Mouse (Mus musculus): ENCODE results near the gene Flad1. TPM values are rescaled to one million over a fixed set of nuclear protein-coding genes. Genes with fewer than 3 reads are reported as not detected.

The Flad1 gene
- 40.2 to 51.7 TPM (median 45.4 TPM) in 4 replicates for total RNA-seq (2023; ENCODE audit: inconsistent age)

DNA sequence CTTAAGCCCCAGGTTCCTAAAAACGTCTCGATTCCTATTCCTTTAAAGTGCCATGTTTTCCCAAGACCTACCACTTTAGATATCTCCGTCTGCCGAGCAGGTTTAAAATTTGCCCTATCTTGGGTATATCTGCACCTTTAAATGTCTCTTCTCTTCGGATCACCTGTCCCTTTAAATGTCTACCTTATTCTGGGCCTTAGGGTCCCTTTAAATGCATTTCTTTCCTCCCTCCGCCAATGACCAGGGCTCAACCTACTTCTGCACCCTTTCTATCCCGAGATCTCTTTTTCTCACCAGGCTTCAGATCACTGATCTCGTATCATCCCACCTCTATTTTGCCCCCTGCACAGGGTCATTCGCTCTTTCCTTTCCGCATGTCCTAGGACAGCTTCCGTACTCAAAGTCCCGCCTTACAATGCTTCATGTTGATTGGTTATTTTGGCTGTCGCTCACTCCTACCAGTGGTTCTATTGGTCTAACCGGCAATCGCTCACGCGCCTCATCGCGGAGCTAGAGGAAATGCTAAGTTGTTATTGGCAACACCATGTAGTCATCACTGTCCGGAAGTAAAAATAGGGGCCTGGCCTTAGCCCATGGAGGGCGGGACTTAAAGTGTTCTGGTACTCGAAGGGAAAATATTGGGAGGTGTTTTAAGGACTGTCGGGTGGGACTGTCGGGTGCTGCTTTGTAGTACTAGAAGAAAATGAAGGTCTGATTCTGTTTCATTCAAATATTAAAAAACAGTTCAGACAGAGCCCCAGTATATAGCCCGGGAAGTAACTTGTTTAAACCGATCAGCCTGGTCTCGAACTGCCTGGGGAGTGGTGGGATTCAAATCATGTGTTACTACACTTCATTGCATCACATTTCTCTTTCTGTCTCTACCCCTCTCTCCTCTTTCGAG, at the start of gene Flad1:
Gene Flad1 (minus strand): TSS at position 381 of the 904 bp plus-strand sequence.

DNA sequence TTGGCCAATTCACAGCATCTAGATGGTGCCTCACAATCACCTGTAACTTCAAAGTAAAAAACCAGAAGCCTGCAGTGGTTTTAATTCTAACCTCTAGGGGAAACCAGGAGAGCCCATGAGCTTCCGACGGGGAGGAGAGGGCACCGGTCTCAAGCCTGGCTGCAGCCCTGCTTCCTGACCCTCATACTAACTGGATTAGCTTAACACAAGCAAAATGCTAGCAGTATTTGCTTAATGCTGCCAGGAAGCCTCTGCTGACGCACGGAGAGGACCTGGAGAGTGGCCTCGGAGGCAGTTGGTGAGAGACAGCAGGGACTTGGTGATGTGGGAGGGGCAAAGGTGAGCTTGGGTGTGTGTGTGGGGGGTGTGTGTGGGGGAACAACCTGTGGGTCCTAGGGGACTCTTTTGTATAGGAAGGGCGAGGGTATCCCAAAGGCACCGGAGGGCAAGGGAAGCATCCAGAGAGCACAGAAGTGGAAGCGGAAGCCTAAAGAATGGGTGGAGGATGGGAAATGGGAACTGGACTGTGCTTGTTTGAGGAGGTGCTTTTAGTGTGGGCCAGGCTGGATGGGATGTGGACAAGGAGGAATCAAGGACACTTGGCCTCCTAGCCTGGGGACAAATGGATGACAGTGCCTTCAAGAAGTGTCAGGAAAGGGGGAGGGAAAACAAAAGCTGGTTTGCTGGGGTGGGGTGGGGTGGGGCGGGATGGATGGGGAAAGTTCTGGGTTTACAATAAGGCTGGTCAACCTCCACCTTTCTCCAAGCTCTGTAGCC, 42.9 kb upstream of the Flad1 start, which contains the start of gene Pmvk:
Gene Pmvk (plus strand): TSS at position 141 of the 777 bp plus-strand sequence.

GRCm38 (mm10) chr3:89436176-89437113, 24.8 kb upstream of the Flad1 start, which contains the start of gene Pbxip1:
Gene Pbxip1, plus strand, starts transcription at chr3:89436706.

DNA sequence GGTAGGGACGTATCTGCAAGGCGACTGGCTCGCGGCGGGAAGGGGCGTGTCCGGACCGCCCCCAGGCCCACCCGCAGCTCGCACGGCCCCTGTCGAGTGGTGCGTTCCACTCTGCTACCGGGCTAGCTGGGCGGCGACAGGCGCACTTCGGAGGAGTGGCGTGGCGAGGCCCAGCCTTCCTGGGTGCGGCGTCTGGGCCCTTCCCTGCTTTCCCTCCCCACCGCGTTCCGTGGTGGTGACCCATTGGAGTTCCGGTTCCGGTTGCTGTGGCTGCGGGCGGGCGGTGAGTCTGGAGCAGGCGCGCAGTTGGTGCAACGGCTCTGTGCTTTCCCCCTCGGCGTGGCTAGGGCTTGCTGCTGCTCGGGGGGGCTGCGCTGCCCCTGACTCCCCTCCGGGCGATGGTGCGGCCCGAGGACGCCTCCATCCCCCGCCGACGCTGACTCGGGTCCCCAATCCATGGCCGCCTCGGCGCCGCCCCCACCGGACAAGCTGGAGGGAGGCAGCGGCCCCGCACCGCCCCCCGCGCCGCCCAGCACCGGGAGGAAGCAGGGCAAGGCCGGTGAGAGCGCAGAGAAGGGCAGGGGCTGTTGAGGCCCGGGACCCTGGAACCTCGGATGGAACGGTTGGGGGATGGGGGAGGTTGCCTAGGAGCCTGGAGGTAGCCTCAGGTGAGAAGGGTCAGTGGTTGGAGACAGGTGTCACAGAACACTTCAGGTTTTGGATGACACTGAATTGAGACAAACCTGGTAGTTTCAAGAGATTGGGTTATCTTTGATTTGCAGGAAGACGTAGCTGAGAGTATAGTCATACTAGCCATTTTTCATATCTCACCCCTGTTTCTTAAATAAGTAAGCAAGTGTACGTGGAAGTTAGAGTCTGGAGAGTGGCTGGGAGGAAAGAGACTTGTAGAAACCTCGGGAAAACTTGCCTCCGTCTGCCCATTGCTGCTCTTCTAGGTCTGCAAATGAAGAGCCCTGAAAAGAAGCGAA, 18.8 kb upstream of the Flad1 start, which contains the start of gene Pygo2:
Gene Pygo2 (plus strand): TSS at position 44 of the 989 bp plus-strand sequence.

GRCm38 (mm10) chr3:89418170-89418860, 6.6 kb upstream of the Flad1 start, which contains the start of the genes Cks1b and Shc1:
Gene Cks1b, minus strand, starts transcription at chr3:89418383.
Gene Shc1, plus strand, starts transcription at chr3:89418443.

GRCm38 (mm10) chr3:89402693-89403092, 9.0 kb downstream of the Flad1 start, which contains the start of gene Lenep:
Gene Lenep, minus strand, starts transcription at chr3:89402793.

GRCm38 (mm10) chr3:89394006-89394893, 17.4 kb downstream of the Flad1 start, which contains the start of gene Zbtb7b:
Gene Zbtb7b, minus strand, starts transcription at chr3:89394776.

DNA sequence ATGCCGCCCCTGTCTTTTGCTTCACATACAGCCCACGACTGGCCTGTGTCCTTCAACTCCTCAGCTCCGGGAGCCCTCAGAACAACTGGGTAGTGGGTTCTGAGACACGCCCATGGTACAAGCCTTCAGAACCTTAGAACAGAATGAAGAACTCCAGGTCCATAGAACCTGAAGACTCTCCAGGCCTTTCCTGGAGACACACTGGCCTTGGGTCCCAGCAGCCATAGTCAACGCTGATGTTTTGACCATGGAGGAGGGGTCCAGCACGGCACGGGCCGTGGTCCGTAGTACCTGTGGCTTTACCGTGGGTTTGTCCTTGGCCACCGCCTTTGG, 46.6 kb downstream of the Flad1 start, which contains the start of gene Dcst1:
Gene Dcst1 (minus strand): TSS at position 101 of the 333 bp plus-strand sequence.

DNA sequence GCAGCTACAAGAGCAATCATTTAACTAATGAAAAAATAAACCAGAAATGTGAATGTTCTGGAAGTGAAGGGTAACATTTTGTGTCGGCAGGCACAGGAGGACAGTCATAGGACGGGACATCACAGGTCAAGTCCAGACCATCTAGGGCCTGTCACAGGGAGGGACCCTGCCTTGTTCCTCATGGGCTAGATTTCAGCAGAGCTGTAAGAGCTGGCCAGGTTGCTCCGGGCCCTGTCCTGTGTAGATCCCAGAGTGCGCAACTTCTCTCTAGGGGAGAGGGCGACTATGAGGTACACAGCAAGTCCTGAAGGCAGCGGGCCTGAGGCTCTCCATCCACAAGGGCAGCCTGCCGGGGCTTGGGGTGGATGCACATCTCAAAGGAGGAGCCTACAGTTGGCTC, 50.0 kb downstream of the Flad1 start, which contains the start of gene Dcst2:
Gene Dcst2 (plus strand): TSS at position 301 of the 400 bp plus-strand sequence.

Other genes starting within 250 kb of the Flad1 start
- 137 to 156 TPM (median 153 TPM) in 4 replicates for gene Clk2, start 247.1 kb downstream of the Flad1 start, total RNA-seq (2023; ENCODE audit: inconsistent age)
- 106 to 112 TPM (median 108 TPM) in 4 replicates for gene Scamp3, start 234.4 kb downstream of the Flad1 start, total RNA-seq (2023; ENCODE audit: inconsistent age)
- gene Fam189b, start 228.7 kb downstream of the Flad1 start, total RNA-seq (2023; ENCODE audit: inconsistent age), result 14.0 to 22.6 TPM (median 17.1 TPM) in 4 replicates
- 87.6 to 95.2 TPM (median 90.4 TPM) in 4 replicates for gene Gba, start 208.9 kb downstream of the Flad1 start, total RNA-seq (2023; ENCODE audit: inconsistent age)
- 7.6 to 14.7 TPM (median 8.8 TPM) in 4 replicates for gene Thbs3, start 196.7 kb downstream of the Flad1 start, total RNA-seq (2023; ENCODE audit: inconsistent age)
- 208 to 228 TPM (median 213 TPM) in 4 replicates for gene Mtx1, start 184.8 kb downstream of the Flad1 start, total RNA-seq (2023; ENCODE audit: inconsistent age)
- gene Muc1, start 182.8 kb downstream of the Flad1 start, total RNA-seq (2023; ENCODE audit: inconsistent age), result 0.80 to 2.1 TPM (median 1.1 TPM) in 4 replicates
- 92.4 to 106 TPM (median 94.3 TPM) in 4 replicates for gene Krtcap2, start 165.9 kb downstream of the Flad1 start, total RNA-seq (2023; ENCODE audit: inconsistent age)
- 2.8 to 4.4 TPM (median 3.4 TPM) in 4 replicates for gene Trim46, start 165.6 kb downstream of the Flad1 start, total RNA-seq (2023; ENCODE audit: inconsistent age)
- 63.2 to 86.3 TPM (median 79.6 TPM) in 4 replicates for gene Dpm3, start 152.5 kb downstream of the Flad1 start, total RNA-seq (2023; ENCODE audit: inconsistent age)
- 136 to 155 TPM (median 153 TPM) in 4 replicates for gene Slc50a1, start 141.3 kb downstream of the Flad1 start, total RNA-seq (2023; ENCODE audit: inconsistent age)
- gene Efna1, start 130.7 kb downstream of the Flad1 start, total RNA-seq (2023; ENCODE audit: inconsistent age), result 0.48 to 1.5 TPM (median 0.78 TPM) in 4 replicates
- not detected in 4 replicates for gene Efna3, start 88.9 kb downstream of the Flad1 start, total RNA-seq (2023; ENCODE audit: inconsistent age)
- not detected in 4 replicates for gene Efna4, start 73.8 kb downstream of the Flad1 start, total RNA-seq (2023; ENCODE audit: inconsistent age)
- gene Adam15, start 61.9 kb downstream of the Flad1 start, total RNA-seq (2023; ENCODE audit: inconsistent age), result 4.5 to 7.9 TPM (median 5.5 TPM) in 4 replicates
- gene Dcst2, start 49.9 kb downstream of the Flad1 start, total RNA-seq (2023; ENCODE audit: inconsistent age), result not detected in 4 replicates
- not detected in 4 replicates for gene Dcst1, start 46.6 kb downstream of the Flad1 start, total RNA-seq (2023; ENCODE audit: inconsistent age)
- gene Zbtb7b, start 17.1 kb downstream of the Flad1 start, total RNA-seq (2023; ENCODE audit: inconsistent age), result 50.9 to 68.8 TPM (median 61.8 TPM) in 4 replicates
- gene Lenep, start 9.1 kb downstream of the Flad1 start, total RNA-seq (2023; ENCODE audit: inconsistent age), result 1.3 TPM in 1 of 4 replicates, not detected in the others
- 2.9 to 5.9 TPM (median 4.7 TPM) in 4 replicates for gene Cks1b, start 6.5 kb upstream of the Flad1 start, total RNA-seq (2023; ENCODE audit: inconsistent age)
- 86.4 to 99.2 TPM (median 94.7 TPM) in 4 replicates for gene Shc1, start 6.6 kb upstream of the Flad1 start, total RNA-seq (2023; ENCODE audit: inconsistent age)
- 34.3 to 43.6 TPM (median 35.5 TPM) in 4 replicates for gene Pygo2, start 18.3 kb upstream of the Flad1 start, total RNA-seq (2023; ENCODE audit: inconsistent age)
- gene Pbxip1, start 24.8 kb upstream of the Flad1 start, total RNA-seq (2023; ENCODE audit: inconsistent age), result 126 to 144 TPM (median 138 TPM) in 4 replicates
- gene Pmvk, start 42.7 kb upstream of the Flad1 start, total RNA-seq (2023; ENCODE audit: inconsistent age), result 15.8 to 18.6 TPM (median 16.8 TPM) in 4 replicates
- gene Kcnn3, start 108.3 kb upstream of the Flad1 start, total RNA-seq (2023; ENCODE audit: inconsistent age), result not detected in 4 replicates